Mouse (Mus musculus) thymus, postnatal 0 days (tissue): ENCODE measurements around the gene Ppif. TPM values are rescaled to one million over a fixed set of nuclear protein-coding genes. Genes with fewer than 3 reads are reported as not detected.

Experiments used
- DNase-seq: peaks from one replicate; pipeline ENCODE4 v3.0.0-alpha.2; 2015; ENCODE audit warnings: low spot score
- polyA plus RNA-seq: library from polyadenylated mRNA; unstranded; fragments of >200 nt; fragmentation: Nextera tagmentation; extraction: Ambion mirVana; gene quantifications from 2 replicates; pipeline ENCODE4 v1.2.1, GENCODE M21; 2015

Gene Ppif
- polyA plus RNA-seq, 1 experiment from 2014 or later: 30.4 TPM

GRCm38 (mm10) chr14:25694569-25694897, 579 bp downstream of the Ppif start:
- DNase-seq: peak; percentile 20

GRCm38 (mm10) chr14:25695059-25695458, 1.1 kb downstream of the Ppif start:
- peak; percentile 37 for DNase-seq

GRCm38 (mm10) chr14:25696356-25696755, 2.4 kb downstream of the Ppif start:
- DNase-seq: no peak

GRCm38 (mm10) chr14:25701986-25702385, 8.0 kb downstream of the Ppif start:
- peak; percentile 65 for DNase-seq

GRCm38 (mm10) chr14:25707691-25708181, 13.8 kb downstream of the Ppif start:
- peak; percentile 72 for DNase-seq

- no peak for DNase-seq
These were observed 14.5 kb downstream of the Ppif start for GRCm38 (mm10) chr14:25708451-25708850.

GRCm38 (mm10) chr14:25708917-25709316, 15.0 kb downstream of the Ppif start:
- DNase-seq: no peak

- DNase-seq: no peak
These were observed 16.1 kb downstream of the Ppif start for GRCm38 (mm10) chr14:25710073-25710472.

- no peak for DNase-seq
These were observed 16.7 kb downstream of the Ppif start for GRCm38 (mm10) chr14:25710681-25711080.

- no peak for DNase-seq
These were observed 17.2 kb downstream of the Ppif start for GRCm38 (mm10) chr14:25711177-25711576.

GRCm38 (mm10) chr14:25711602-25712001, 17.6 kb downstream of the Ppif start:
- no peak for DNase-seq

GRCm38 (mm10) chr14:25713443-25713842, 19.5 kb downstream of the Ppif start:
- peak; percentile 50 for DNase-seq

- DNase-seq: no peak
These were observed 22.6 kb downstream of the Ppif start for GRCm38 (mm10) chr14:25716528-25716927.

GRCm38 (mm10) chr14:25717718-25718117, 23.8 kb downstream of the Ppif start:
- DNase-seq: peak; percentile 33

GRCm38 (mm10) chr14:25718471-25718870, 24.5 kb downstream of the Ppif start:
- peak; percentile 82 for DNase-seq

- peak; percentile 89 for DNase-seq
These were observed 25.4 kb downstream of the Ppif start for GRCm38 (mm10) chr14:25719371-25719770.

GRCm38 (mm10) chr14:25720962-25721707, 27.2 kb downstream of the Ppif start:
- DNase-seq: peak; percentile 69

GRCm38 (mm10) chr14:25725032-25725497, 31.1 kb downstream of the Ppif start:
- DNase-seq: peak; percentile 14

GRCm38 (mm10) chr14:25725690-25726089, 31.7 kb downstream of the Ppif start:
- no peak for DNase-seq

GRCm38 (mm10) chr14:25726226-25727148, 32.5 kb downstream of the Ppif start:
- peak; percentile 77 for DNase-seq

- DNase-seq: no peak
These were observed 33.2 kb downstream of the Ppif start for GRCm38 (mm10) chr14:25727149-25727510.
